Mouse (Mus musculus): ENCODE data around the gene Oma1.

Oma1 gene

GRCm38 (mm10) chr4:103357457-103357856 is 43.8 kb downstream of the Oma1 start:
- DNase-seq (ENCODE audit: low spot score in 2 of 2) = no peak

GRCm38 (mm10) chr4:103358941-103359448 is 45.4 kb downstream of the Oma1 start:
- DNase-seq (ENCODE audit: low spot score in 2 of 2) = no peak

- DNase-seq (ENCODE audit: low spot score in 2 of 2) = no peak
These were observed 68.6 kb downstream of the Oma1 start for GRCm38 (mm10) chr4:103382171-103382570.

- DNase-seq (ENCODE audit: low spot score in 2 of 2) = no peak
These were observed 71.4 kb downstream of the Oma1 start for GRCm38 (mm10) chr4:103385031-103385430.

- DNase-seq (ENCODE audit: low spot score in 2 of 2) = no peak
These were observed 72.5 kb downstream of the Oma1 start for GRCm38 (mm10) chr4:103385835-103386787.

- DNase-seq (ENCODE audit: low spot score in 2 of 2) = no peak
These were observed 73.7 kb downstream of the Oma1 start for GRCm38 (mm10) chr4:103387292-103387691.

GRCm38 (mm10) chr4:103388530-103389178 is 75.0 kb downstream of the Oma1 start:
- no peak for DNase-seq (ENCODE audit: low spot score in 2 of 2)

GRCm38 (mm10) chr4:103389583-103389982 is 76.0 kb downstream of the Oma1 start:
- DNase-seq (ENCODE audit: low spot score in 2 of 2) = no peak

- DNase-seq (ENCODE audit: low spot score in 2 of 2) = no peak
These were observed 76.9 kb downstream of the Oma1 start for GRCm38 (mm10) chr4:103390499-103390898.

- no peak for DNase-seq (ENCODE audit: low spot score in 2 of 2)
These were observed 81.5 kb downstream of the Oma1 start for GRCm38 (mm10) chr4:103395066-103395465.

- no peak for DNase-seq (ENCODE audit: low spot score in 2 of 2)
These were observed 82.3 kb downstream of the Oma1 start for GRCm38 (mm10) chr4:103395905-103396304.

GRCm38 (mm10) chr4:103396876-103397275 is 83.3 kb downstream of the Oma1 start:
- no peak for DNase-seq (ENCODE audit: low spot score in 2 of 2)

GRCm38 (mm10) chr4:103402581-103402980 is 89.0 kb downstream of the Oma1 start:
- no peak for DNase-seq (ENCODE audit: low spot score in 2 of 2)

GRCm38 (mm10) chr4:103405321-103405720 is 91.7 kb downstream of the Oma1 start:
- no peak for DNase-seq (ENCODE audit: low spot score in 2 of 2)

GRCm38 (mm10) chr4:103410217-103410799 is 96.7 kb downstream of the Oma1 start:
- DNase-seq (ENCODE audit: low spot score in 2 of 2) = no peak
